Mouse (Mus musculus) heart, adult 2 months (tissue): ENCODE data around the gene Lamp1. TPM values are rescaled to one million over a fixed set of nuclear protein-coding genes. Genes with fewer than 3 reads are reported as not detected.

Experiments used
- DNase-seq, 2 experiments: peaks; one replicate each; pipeline ENCODE4 v3.0.0; 2021
- H3K27ac ChIP-seq: fragments of 200-600 bp; 2 replicates; pipeline ENCODE4 v1.8.1; 2022
- H3K27me3 ChIP-seq: fragments of 200-500 bp; 2 replicates; pipeline ENCODE4 v1.6.1; 2012; ENCODE audit warnings: mild to moderate bottlenecking, low read length, inconsistent platforms, mixed read lengths; ENCODE audit not compliant: control insufficient read depth, insufficient read depth
- H3K36me3 ChIP-seq: fragments of 200-500 bp; 2 replicates; pipeline ENCODE4 v1.6.1; 2012; ENCODE audit warnings: low read length, inconsistent platforms; ENCODE audit not compliant: control insufficient read depth, insufficient read depth
- H3K4me1 ChIP-seq: fragments of 200-500 bp; 2 replicates; pipeline ENCODE4 v1.6.1; 2011; ENCODE audit warnings: low read length; ENCODE audit not compliant: control insufficient read depth, insufficient read depth
- H3K4me3 ChIP-seq: fragments of 200-600 bp; 2 replicates; pipeline ENCODE4 v1.8.1; 2022
- H3K79me2 ChIP-seq: fragments of 200-500 bp; replicated peaks from 2 replicates; pipeline ENCODE4 v1.6.1; 2012; ENCODE audit warnings: mild to moderate bottlenecking, inconsistent platforms, low read length, moderate library complexity, mixed read lengths; ENCODE audit not compliant: control insufficient read depth, insufficient read depth
- H3K9ac ChIP-seq: fragments of 200-500 bp; 2 replicates; pipeline ENCODE4 v1.6.1; 2012; ENCODE audit warnings: low read depth, mild to moderate bottlenecking, control low read depth, inconsistent platforms, low read length, mixed read lengths
- CTCF ChIP-seq: fragments of 200-600 bp; IDR thresholded peaks from 2 replicates; pipeline ENCODE4 v1.8.1; 2022; ENCODE audit warnings: antibody characterized with exemption, mild to moderate bottlenecking, moderate library complexity
- EP300 ChIP-seq: fragments of 200-500 bp; IDR thresholded peaks from 2 replicates; pipeline ENCODE4 v1.6.1; 2011; ENCODE audit warnings: low read depth, low read length, control low read depth; ENCODE audit not compliant: insufficient read depth
- POLR2A ChIP-seq: fragments of 200-500 bp; IDR thresholded peaks from 2 replicates; pipeline ENCODE4 v1.6.1; 2011; ENCODE audit warnings: mild to moderate bottlenecking, low read depth, low read length, control low read depth; ENCODE audit not compliant: insufficient read depth
- WGBS: fragments of 180-500 bp; shearing (Covaris S2); methylation state at CpG from one replicate; pipeline ENCODE4 v1.1.7; 2018; 5-methylcytosine and 5-hydroxymethylcytosine counted together
- intact Hi-C: fragments of 180-260 bp; cut with DNase I; formaldehyde crosslinking; loops from one replicate; pipeline ENCODE4 v1.15.1; 2025
- polyA plus RNA-seq: library from polyadenylated mRNA; depleted of rRNA; stranded (reverse); fragments of >200 nt; gene quantifications from 2 replicates; pipeline ENCODE4 v1.2.3, GENCODE M21; 2012
- total RNA-seq, 2 experiments: library from RNA; stranded (reverse); gene quantifications; 2 replicates each; pipeline ENCODE4 v1.2.3; 2021

Gene Lamp1
- total and polyA plus RNA-seq, 3 experiments = 406 to 462 (median 437) TPM

GRCm38 (mm10) chr8:13186819-13187218, 27.9 kb downstream of the Lamp1 start:
- Histone ChIP-seq H3K9ac (no peak overlapping the region), H3K4me3 (no peak overlapping the region), H3K27ac (no peak overlapping the region), H3K79me2 (no peaks in the 10 kb centered on the region), H3K4me1 (no peaks in the 10 kb centered on the region), H3K36me3 (no peaks in the 10 kb centered on the region), H3K27me3 (no peaks in the 10 kb centered on the region)
- TF ChIP-seq POLR2A = no peak
- TF ChIP-seq CTCF = no peak
- TF ChIP-seq EP300 = no peak
- no peak for DNase-seq
- intact Hi-C loops = no loop called here
- 79% methylated on average over 8 of the region's 8 CpGs for WGBS

- H3K9ac ChIP-seq = no peak overlapping the region
- 78% methylated on average over 9 of the region's 9 CpGs for WGBS
- H3K4me1 ChIP-seq = no peaks in the 10 kb centered on the region
- H3K27me3 ChIP-seq = no peaks in the 10 kb centered on the region
- intact Hi-C loops = no loop called here
- H3K79me2 ChIP-seq = no peaks in the 10 kb centered on the region
- H3K4me3 ChIP-seq = no peak overlapping the region
- TF ChIP-seq EP300 (no peak), POLR2A (no peak), CTCF (no peak)
- H3K36me3 ChIP-seq = no peaks in the 10 kb centered on the region
- DNase-seq = no peak
- H3K27ac ChIP-seq = no peak overlapping the region
Observed at GRCm38 (mm10) chr8:13187229-13187628, 28.3 kb downstream of the Lamp1 start.

GRCm38 (mm10) chr8:13187638-13188037, 28.7 kb downstream of the Lamp1 start:
- Histone ChIP-seq H3K4me1 (no peaks in the 10 kb centered on the region), H3K9ac (no peak overlapping the region), H3K4me3 (no peak overlapping the region), H3K79me2 (no peaks in the 10 kb centered on the region), H3K27me3 (no peaks in the 10 kb centered on the region), H3K36me3 (no peaks in the 10 kb centered on the region), H3K27ac (no peak overlapping the region)
- 75% methylated on average over 7 of the region's 7 CpGs for whole genome bisulfite sequencing
- TF ChIP-seq POLR2A (no peak), CTCF (no peak), EP300 (no peak)
- DNase-seq = no peak
- intact Hi-C loops = no loop called here

DNA sequence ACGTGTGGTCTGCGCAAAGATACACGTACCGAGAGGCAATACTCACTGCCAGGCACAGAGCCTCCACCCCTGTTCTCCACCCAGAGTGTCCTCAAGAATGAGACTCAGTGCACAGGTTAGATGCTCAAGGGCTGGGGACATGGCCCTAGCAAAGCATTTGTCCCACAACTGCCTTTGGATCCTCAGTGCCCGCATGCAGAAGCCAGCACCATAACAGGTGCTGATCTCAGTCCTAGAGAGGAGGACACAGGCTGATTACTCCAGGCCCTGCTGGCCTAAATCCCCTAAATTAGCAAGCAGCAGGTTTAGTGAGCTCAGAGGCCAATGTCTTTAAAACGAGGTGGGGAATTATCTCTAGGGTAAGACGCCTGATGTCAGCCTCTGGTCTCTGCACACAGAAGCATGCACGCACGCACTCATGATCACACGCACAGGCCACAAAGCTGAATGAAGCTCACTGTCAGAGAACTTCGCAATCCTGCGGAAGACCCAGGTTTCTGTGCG, 29.1 kb downstream of the Lamp1 start:
- no peak overlapping the region for H3K4me3 ChIP-seq
- no peaks in the 10 kb centered on the region for H3K79me2 ChIP-seq
- no peak for DNase-seq

DNA sequence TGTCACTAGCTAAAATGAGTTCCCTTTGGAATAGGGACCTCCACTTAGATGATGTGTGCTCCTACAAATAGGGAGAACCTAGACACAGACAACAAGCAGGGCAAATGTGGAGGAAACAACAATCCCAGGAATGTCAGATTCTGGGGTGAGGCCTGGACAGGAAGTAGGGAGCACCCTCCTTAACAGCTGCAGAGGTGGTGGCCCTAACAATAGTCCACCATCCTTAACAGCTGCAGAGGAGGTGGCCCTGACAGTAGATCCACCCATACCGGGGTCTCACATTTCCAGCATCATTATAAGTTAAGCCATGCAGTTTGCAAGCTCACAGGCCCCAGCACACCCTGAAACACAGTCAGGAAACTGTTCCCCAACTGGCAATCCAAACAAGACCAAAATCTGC, 29.9 kb downstream of the Lamp1 start:
- H3K36me3 ChIP-seq = no peaks in the 10 kb centered on the region
- H3K9ac ChIP-seq = no peak overlapping the region
- intact Hi-C loops = no loop called here
- no peak for DNase-seq
- no peaks in the 10 kb centered on the region for H3K4me1 ChIP-seq
- no peak overlapping the region for H3K27ac ChIP-seq
- TF ChIP-seq CTCF (no peak), EP300 (no peak), POLR2A (no peak)
- 81% methylated on average over 1 of the region's 1 CpGs for WGBS
- H3K4me3 ChIP-seq = no peak overlapping the region
- H3K27me3 ChIP-seq = no peaks in the 10 kb centered on the region
- H3K79me2 ChIP-seq = no peaks in the 10 kb centered on the region

More for the DNA sequence above, 29.1 kb downstream of the Lamp1 start:
- intact Hi-C loops = no loop called here
- no peak for TF ChIP-seq POLR2A
- no peak for TF ChIP-seq EP300
- TF ChIP-seq CTCF = no peak
- Histone ChIP-seq H3K36me3 (no peaks in the 10 kb centered on the region), H3K9ac (no peak overlapping the region), H3K4me1 (no peaks in the 10 kb centered on the region), H3K27me3 (no peaks in the 10 kb centered on the region), H3K27ac (no peak overlapping the region)
- 86% methylated on average over 13 of the region's 13 CpGs for WGBS

DNA sequence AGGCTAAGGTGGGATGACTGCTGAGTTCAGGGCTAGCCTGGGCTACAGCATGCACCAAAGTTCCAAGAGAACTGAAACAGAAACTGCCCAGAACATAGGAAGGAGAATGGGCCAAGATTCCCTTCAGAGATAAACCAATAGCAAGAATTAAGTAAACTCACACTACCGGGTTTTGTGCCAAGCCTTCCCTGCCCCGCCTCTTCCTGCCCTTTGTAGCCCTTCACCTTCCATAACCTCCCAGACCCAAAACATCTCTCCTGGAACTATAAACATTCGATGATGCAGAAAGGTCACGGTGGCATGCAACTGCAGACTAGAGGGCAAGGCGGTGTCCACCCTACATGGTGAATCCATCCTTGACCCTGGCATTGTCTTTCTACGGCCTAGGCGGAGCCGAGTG, 31.3 kb downstream of the Lamp1 start:
- no peaks in the 10 kb centered on the region for H3K4me1 ChIP-seq
- DNase-seq = no peak
- WGBS = 84% methylated on average over 8 of the region's 8 CpGs
- no peak overlapping the region for H3K27ac ChIP-seq
- H3K9ac ChIP-seq = no peak overlapping the region
- H3K36me3 ChIP-seq = no peaks in the 10 kb centered on the region
- H3K27me3 ChIP-seq = no peaks in the 10 kb centered on the region
- TF ChIP-seq CTCF = no peak
- TF ChIP-seq POLR2A = no peak
- no peak for TF ChIP-seq EP300
- no peaks in the 10 kb centered on the region for H3K79me2 ChIP-seq
- intact Hi-C loops = no loop called here
- no peak overlapping the region for H3K4me3 ChIP-seq
